Mouse (Mus musculus) erythroblast, embryonic 14.5 days (primary cell): ENCODE results near the gene Gimap5.

Experiments
- GATA1 ChIP-seq: IDR thresholded peaks from 2 replicates; pipeline ENCODE4 v1.6.1; 2012; ENCODE audit warnings: low read length, inconsistent platforms, mixed read lengths
- TAL1 ChIP-seq: IDR thresholded peaks from 3 replicates; pipeline ENCODE4 v1.6.1; 2012; ENCODE audit warnings: low read length, inconsistent platforms, mixed read lengths

- TF ChIP-seq GATA1 = no peak
- TF ChIP-seq TAL1 = no peak
These were observed 57.5 kb downstream of the Gimap5 start for GRCm38 (mm10) chr6:48803406-48804051.
